Mouse (Mus musculus) NIH3T3 (cell line): ENCODE results near the gene Spef2.
"Not testable (repeated sequence)": the region's sequence is repeated elsewhere in the genome, so short reads cannot be mapped to it uniquely, and the experiment has no call there.

ENCODE experiments used
- DNase-seq: peaks from one replicate; pipeline ENCODE4 v3.0.0-alpha.2; 2012; ENCODE audit warnings: low read depth

The Spef2 gene

GRCm38 (mm10) chr15:9668575-9668974 lies 80.1 kb downstream of the Spef2 start:
- DNase-seq: no peak

- not testable (repeated sequence) for DNase-seq
These were observed 83.7 kb downstream of the Spef2 start for GRCm38 (mm10) chr15:9664948-9665347.

DNA sequence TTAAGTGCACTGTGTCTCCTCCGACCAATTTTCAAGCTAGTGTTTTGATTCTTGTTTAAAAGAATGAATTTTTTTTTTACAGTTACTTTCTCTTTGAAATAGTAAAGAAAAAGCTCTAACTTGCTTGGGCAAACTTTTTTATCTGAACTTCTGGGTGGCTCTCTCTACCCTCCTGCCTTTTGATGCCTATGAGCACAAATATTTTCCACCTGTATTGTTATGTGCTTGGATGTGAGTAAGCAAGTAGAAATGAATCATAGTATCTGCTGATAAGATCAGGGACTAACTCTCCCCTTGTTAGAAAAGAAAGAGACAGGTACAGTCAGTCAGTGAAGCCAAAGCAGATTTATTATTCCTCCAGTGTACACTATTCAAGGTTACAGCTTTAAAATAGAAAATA lies 87.5 kb downstream of the Spef2 start:
- no peak for DNase-seq

DNA sequence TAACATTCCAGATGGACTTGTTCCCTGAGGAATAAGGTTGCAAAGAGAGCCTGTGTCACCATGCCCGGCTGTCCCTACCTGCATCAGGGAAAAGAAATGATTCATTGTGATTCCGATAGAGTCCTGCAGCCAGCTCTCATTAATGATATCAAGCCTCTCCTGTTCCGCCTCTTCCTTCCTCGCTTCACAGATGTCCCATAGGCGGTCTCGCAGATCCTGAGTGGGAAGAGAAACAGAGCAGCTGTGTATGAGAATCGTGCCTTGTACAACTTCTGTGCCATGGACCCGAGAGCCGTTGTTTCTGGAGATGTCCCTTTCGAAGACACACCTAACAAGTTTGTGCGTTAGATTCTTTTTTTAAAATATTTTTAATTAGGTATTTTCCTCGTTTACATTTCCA lies 114.2 kb downstream of the Spef2 start:
- no peak for DNase-seq

- DNase-seq: no peak
These were observed 117.0 kb downstream of the Spef2 start for GRCm38 (mm10) chr15:9631657-9632056.

GRCm38 (mm10) chr15:9629660-9630059 lies 119.0 kb downstream of the Spef2 start:
- DNase-seq: no peak

GRCm38 (mm10) chr15:9624619-9625018 lies 124.0 kb downstream of the Spef2 start:
- DNase-seq: no peak

DNA sequence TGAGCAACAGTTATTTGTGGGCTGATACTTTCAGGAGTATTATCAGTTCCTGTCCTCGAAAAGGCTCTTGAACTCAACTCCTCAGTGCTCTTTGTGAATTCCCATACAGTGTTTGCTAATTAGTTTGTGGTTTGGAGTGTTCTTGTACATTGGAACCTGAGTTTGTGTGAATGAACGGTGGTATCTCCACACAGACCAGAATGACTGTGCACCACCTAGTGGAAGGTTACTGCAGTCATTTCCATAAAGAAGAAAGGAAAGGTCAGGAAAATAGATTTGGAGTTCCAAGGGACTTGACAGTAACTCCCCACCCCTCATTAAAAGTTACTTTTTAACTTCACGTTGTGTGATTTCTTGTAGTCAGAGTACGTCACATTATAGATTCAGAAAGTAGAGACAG lies 140.5 kb downstream of the Spef2 start:
- peak; percentile 31 for DNase-seq

DNA sequence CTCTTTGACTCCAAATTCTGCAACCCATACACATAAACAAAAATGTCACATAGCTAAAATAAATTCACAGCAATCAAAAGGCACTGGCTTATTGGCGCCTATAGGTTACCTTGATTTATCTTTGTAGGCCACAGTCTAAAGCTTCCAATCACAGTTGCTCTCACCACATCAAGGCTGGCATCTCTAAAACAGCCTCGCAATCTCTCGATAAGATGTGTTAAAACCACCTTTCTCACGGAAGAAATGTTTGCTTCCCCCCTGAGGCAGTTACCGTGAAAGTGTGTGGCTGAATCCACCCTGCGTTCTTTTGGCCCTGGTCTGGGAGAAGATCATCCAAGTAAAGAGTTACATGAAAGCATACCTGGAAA lies 148.6 kb downstream of the Spef2 start:
- no peak for DNase-seq

DNA sequence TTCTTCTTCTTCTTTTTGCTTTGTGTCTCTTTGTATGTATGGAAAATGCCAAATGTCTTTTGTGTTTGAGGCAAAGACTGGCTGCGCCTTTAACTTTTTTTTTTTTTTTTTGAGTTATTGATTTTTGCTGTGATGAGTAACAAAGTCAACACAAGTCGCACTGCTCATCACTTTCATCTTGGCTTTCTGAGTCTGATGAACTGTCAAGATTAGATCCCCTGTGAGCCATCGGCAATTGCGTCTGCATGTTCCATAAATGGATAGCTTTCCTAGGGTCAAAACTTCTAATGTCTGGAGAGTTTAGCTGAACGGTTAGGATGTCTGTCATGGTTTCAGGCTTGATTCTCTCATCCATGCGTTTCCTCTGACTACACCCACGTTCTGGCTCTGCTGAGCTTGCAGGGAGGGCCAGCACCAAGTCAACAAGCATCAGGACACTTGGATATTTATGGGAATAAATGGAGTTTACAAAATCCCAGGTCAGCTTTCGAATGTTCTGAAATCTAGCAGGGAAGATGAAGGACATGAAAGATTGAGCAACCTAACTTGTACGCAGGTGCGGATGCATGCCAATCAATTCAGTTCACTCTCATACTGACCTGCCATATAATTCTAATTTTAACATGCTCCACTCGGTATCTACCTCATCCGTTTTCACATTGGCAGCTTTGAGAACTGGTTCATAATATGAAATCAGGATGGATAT lies 149.1 kb downstream of the Spef2 start:
- no peak for DNase-seq

DNA sequence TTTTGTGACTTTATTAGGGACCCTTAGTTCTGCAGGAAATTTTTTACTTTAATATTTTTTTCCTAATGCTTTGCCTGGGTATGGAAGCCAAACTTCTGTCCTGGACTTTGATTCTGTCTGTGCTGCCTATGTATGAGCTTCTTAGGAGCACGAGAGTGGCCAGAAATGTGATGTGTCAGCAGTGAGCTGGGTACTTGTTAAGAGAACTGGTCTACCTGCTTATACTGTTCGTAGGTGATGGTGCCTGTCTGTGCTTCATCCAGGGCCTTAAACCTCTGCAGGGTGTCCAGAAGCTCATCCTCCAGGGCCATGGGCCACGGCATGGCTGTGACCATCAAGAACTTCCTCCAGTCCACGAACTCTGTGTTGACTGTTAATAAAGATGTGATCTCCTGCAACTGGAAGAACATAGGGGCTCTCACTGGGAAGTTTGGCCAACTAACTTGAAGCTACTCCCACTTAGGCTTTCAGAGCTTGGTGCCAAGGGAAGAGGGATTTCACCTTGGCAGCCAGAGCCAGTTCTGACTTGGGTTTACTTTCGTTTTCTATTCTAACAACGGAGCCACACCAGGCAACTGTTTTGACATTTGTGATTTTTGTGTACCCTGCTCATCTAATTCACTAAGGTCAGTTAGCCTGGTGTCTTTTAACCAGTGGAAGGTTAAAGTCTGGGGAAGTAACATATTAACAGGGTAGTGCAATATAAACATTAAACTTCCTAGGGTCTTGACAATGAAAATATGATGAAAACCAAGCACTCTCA lies 152.2 kb downstream of the Spef2 start:
- DNase-seq: peak; percentile 27

DNA sequence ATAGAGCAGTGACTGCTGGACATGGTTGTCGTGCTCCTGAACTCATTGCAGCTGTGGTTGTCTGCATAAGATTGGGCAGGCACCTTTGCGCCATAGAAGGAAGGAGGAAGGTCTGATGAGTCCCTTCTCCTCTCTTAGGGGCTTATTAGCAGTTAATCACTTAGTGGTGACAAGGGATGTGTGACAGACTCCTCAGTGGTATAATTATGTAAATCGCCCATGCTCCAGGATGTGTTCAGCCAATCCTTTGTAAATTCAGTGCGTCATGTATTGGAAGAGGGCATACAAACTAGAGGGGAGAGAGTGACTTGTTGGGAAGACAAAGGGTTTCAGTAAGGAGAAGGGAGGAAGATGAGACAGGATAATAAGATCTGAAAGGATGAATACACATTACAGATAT lies 158.7 kb downstream of the Spef2 start:
- DNase-seq: no peak

- DNase-seq: no peak
These were observed 168.0 kb downstream of the Spef2 start for GRCm38 (mm10) chr15:9580470-9581280.

GRCm38 (mm10) chr15:9577303-9577702 lies 171.4 kb downstream of the Spef2 start:
- no peak for DNase-seq

GRCm38 (mm10) chr15:9574796-9575195 lies 173.9 kb downstream of the Spef2 start:
- DNase-seq: no peak

DNA sequence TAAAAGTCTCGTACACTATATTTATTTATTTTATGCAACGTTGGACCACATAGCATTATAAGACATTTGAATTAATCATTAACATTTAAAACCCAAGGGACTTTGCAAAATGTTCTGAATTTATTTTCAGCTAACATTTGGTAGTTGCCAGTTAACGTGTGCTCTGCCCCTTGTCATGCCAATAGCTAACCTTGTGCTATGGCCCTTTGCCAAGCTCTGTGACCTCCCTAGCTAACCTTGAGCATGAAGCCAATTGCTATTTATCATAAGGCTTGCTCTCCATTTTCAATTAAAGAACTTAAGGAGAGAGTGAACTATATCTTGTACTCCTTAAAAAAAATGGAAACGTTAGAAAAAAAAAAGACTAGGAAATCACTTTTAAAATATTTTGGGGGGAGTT lies 175.3 kb downstream of the Spef2 start:
- no peak for DNase-seq

DNA sequence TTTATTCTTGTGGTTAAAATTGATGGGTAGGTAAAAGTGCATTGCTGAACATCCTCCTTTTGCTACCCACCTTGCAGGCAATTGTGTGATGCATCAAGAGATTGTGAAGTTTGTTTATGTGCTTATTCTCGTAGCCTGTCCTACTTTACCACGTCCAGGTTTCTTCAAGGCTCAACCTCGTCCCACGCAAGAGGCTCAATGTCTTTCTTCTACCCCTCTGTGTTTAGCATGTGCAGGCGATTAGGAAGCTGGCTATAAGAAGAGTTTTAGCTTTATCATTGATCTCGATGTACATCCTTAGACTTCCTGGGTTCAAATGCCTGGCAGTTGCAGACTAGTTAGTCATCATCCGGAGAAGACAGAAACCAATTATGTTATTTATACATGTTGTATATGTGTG lies 176.0 kb downstream of the Spef2 start:
- no peak for DNase-seq

DNA sequence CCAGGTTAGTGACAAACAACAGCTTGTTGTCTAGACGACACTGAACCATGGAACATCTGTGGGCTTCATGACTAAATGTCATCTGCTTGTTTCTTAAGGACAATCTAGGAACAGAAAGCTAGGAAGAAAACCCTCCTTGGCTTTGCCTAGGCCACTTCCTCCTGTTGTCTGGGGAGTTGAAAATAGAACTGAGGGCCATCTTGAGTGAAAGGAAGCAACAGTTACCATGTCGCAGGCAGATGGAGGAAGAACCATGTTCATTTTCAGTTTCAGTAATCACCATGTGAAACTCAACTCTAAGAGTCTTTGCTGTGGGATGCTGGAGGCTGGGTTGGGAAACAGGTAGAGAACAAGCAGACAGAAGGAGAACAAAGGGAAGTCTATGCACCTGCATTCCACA lies 176.8 kb downstream of the Spef2 start:
- DNase-seq: no peak

GRCm38 (mm10) chr15:9567316-9567715 lies 181.4 kb downstream of the Spef2 start:
- no peak for DNase-seq

DNA sequence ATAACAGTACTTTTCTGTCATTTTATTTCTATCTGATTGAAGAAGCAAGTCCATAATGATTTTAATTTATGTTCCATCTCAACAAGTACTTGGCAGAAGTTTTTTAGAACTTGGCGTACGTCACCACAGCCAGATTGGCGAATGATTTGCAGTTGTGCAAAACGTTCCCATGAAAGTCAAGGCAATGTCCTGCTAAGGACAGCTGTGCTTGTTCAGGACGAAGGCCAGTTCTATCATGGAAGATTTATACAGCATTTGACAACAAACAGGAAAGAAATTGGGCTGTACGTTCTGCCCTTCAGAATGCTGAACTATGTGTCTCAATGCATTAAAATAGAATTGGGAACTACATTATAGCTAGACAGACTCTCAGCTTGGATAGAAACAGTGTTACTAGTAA lies 183.3 kb downstream of the Spef2 start:
- DNase-seq: no peak

DNA sequence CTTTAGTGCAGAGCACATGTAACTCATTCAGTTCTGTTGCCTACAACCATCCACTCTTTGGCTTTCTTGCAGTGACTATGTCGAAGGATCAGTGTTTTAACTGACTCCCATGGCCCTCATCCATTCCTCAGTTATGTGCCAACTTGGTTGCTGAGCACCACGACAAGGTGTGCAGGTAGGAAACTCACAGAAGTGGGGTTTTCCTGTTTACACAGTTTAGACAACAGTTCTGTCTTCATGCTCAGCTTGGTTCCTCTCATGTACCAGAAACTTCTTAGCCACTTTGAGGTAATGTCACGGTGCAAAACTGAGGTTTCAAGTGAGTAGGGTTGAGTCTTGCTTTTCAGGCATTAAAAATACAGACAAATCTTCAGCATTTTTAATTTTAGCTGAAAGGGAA lies 184.5 kb downstream of the Spef2 start:
- DNase-seq: no peak

DNA sequence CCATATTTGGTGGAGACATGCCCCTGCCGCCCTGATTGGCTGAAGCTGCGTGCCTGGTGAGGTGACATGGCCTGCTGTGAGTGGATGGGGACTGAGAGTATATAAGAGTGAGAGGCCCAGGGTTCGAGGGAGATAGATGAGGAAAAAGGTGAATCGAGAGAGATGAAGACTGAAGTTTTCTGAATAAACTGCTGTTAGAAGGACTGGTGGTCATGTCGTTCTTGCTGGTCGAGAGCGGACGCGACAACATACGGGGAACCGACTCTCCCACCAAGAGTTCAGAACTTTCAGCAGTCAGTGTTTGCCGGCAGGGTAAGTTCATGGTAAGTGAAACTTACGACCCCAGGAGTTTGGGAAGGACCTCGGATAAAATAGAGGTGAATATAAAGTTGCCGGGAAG lies 191.4 kb downstream of the Spef2 start:
- DNase-seq: not testable (repeated sequence)

DNA sequence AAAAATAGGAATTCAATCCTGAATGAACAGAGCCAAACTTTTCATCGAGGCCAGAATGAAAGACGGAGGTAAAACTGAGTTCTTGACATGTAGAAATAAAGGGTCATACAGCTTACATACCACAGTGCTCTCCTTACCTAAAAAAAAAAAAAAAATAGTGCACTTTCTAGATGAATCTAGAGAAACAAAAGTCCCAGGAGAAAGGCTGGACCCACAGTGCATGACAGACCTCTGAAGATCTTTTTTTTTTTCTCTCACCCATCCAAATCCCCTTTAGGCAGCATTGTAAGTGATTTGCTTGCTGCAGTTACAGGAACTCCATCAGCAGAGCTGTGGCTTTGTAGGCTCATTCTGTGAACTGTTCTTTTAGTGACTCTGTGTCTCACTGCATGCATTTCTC lies 199.7 kb downstream of the Spef2 start:
- no peak for DNase-seq
